Mouse (Mus musculus) kidney, postnatal 0 days (tissue): ENCODE results near the gene Atl2. TPM values are rescaled to one million over a fixed set of nuclear protein-coding genes. Genes with fewer than 3 reads are reported as not detected.

Experiments
- ATAC-seq: fragments of 200-750 bp; cut with Nextera tagmentation; replicated peaks from 2 replicates; pipeline ENCODE4 v1.8.0; 2017; ENCODE audit warnings: low read depth, moderate number of reproducible peaks, moderate TSS enrichment, moderate library complexity; ENCODE audit not compliant: low FRiP score
- DNase-seq: peaks from one replicate; pipeline ENCODE4 v3.0.0-alpha.2; 2016; ENCODE audit warnings: low spot score
- H3K27ac ChIP-seq: fragments of 300-500 bp; sonication (generic); 2 replicates; pipeline ENCODE4 v1.5.1; 2014; ENCODE audit warnings: mild to moderate bottlenecking
- H3K27me3 ChIP-seq: fragments of 300-500 bp; sonication (generic); 2 replicates; pipeline ENCODE4 v1.6.1; 2014; ENCODE audit warnings: low read length, mixed read lengths; ENCODE audit not compliant: insufficient read depth
- H3K36me3 ChIP-seq: fragments of 300-500 bp; sonication (generic); 2 replicates; pipeline ENCODE4 v1.6.1; 2014; ENCODE audit warnings: low read length, mixed read lengths; ENCODE audit not compliant: insufficient read depth
- H3K4me1 ChIP-seq: fragments of 300-500 bp; sonication (generic); replicated peaks from 2 replicates; pipeline ENCODE4 v1.6.1; 2014; ENCODE audit warnings: antibody characterized with exemption, low read length, mixed read lengths; ENCODE audit not compliant: insufficient read depth
- H3K4me2 ChIP-seq: fragments of 300-500 bp; sonication (generic); 2 replicates; pipeline ENCODE4 v1.6.1; 2014; ENCODE audit warnings: mild to moderate bottlenecking, low read length, moderate library complexity, mixed read lengths
- H3K4me3 ChIP-seq: fragments of 300-500 bp; sonication (generic); replicated peaks from 2 replicates; pipeline ENCODE4 v1.5.1; 2014; ENCODE audit warnings: low read depth, low read length
- H3K9ac ChIP-seq: fragments of 300-500 bp; sonication (generic); 2 replicates; pipeline ENCODE4 v1.6.1; 2014; ENCODE audit warnings: low read depth, low read length
- H3K9me3 ChIP-seq: fragments of 300-500 bp; sonication (generic); replicated peaks from 2 replicates; pipeline ENCODE4 v1.6.1; 2016; ENCODE audit warnings: low read length, inconsistent platforms, mixed read lengths
- CTCF ChIP-seq: IDR thresholded peaks from 2 replicates; pipeline ENCODE4 v1.5.1; 2016; ENCODE audit warnings: antibody characterized with exemption, low read depth, mild to moderate bottlenecking, moderate library complexity
- WGBS: fragments of 180-500 bp; shearing (Covaris S2); extraction: QIAGEN DNeasy Blood & Tissue Kit; methylation state at CpG from one replicate; pipeline ENCODE4 v1.1.7; 2014; 5-methylcytosine and 5-hydroxymethylcytosine counted together
- polyA plus RNA-seq: library from polyadenylated mRNA; unstranded; fragments of >200 nt; fragmentation: Nextera tagmentation; extraction: Ambion mirVana; gene quantifications from 2 replicates; pipeline ENCODE4 v1.2.1, GENCODE M21; 2015

The Atl2 gene
- 28.2 and 30.7 TPM in 2 replicates for polyA plus RNA-seq

- Histone ChIP-seq H3K27me3 (no peaks in the 10 kb centered on the region), H3K36me3 (no peaks in the 10 kb centered on the region), H3K27ac (peak within 1 kb of the TSS; percentile 97), H3K9me3 (no peaks in the 10 kb centered on the region), H3K9ac (peak within 1 kb of the TSS; percentile 91), H3K4me1 (peaks cover 20% of the 10 kb centered on the region), H3K4me2 (peak within 1 kb of the TSS; percentile 91), H3K4me3 (peak within 1 kb of the TSS; percentile 97)
- peak; percentile 91 for ATAC-seq
- peak; percentile 99 for DNase-seq
- peak; percentile 31; the same call in 1 of the 2 replicates for TF ChIP-seq CTCF
- under 1% methylated on average over 51 of the region's 51 CpGs for WGBS
Measured at GRCm38 (mm10) chr17:79895911-79896423, at the start of gene Atl2. TSS of gene Atl2 (minus strand) at chr17:79896123.

- Histone ChIP-seq H3K27ac (no peak overlapping the region), H3K4me2 (no peak overlapping the region), H3K27me3 (no peaks in the 10 kb centered on the region), H3K9me3 (no peaks in the 10 kb centered on the region), H3K36me3 (no peaks in the 10 kb centered on the region), H3K4me3 (no peak overlapping the region), H3K4me1 (no peaks in the 10 kb centered on the region), H3K9ac (no peak overlapping the region)
- no peak for DNase-seq
- 44% methylated on average over 6 of the region's 6 CpGs for WGBS
- no peak for TF ChIP-seq CTCF
- no peak for ATAC-seq
Measured at GRCm38 (mm10) chr17:79944851-79945250, 48.9 kb upstream of the Atl2 start.

- no peak for DNase-seq
- Histone ChIP-seq H3K4me2 (no peak overlapping the region), H3K4me1 (no peaks in the 10 kb centered on the region), H3K4me3 (no peak overlapping the region), H3K27me3 (no peaks in the 10 kb centered on the region), H3K36me3 (no peaks in the 10 kb centered on the region), H3K9ac (no peak overlapping the region), H3K9me3 (no peaks in the 10 kb centered on the region), H3K27ac (no peak overlapping the region)
- ATAC-seq: no peak
- WGBS: 69% methylated on average over 5 of the region's 5 CpGs
- no peak for TF ChIP-seq CTCF
Measured at GRCm38 (mm10) chr17:79942418-79942817, 46.5 kb upstream of the Atl2 start.

- Histone ChIP-seq H3K9ac (no peak overlapping the region), H3K4me1 (no peaks in the 10 kb centered on the region), H3K4me3 (no peak overlapping the region), H3K27me3 (no peaks in the 10 kb centered on the region), H3K4me2 (no peak overlapping the region), H3K9me3 (no peaks in the 10 kb centered on the region), H3K36me3 (no peaks in the 10 kb centered on the region), H3K27ac (no peak overlapping the region)
- TF ChIP-seq CTCF: no peak
- DNase-seq (no peak), ATAC-seq (no peak)
- 76% methylated on average over 3 of the region's 3 CpGs for WGBS
Measured at GRCm38 (mm10) chr17:79939133-79939532, 43.2 kb upstream of the Atl2 start.

- 84% methylated on average over 10 of the region's 10 CpGs for WGBS
Measured at GRCm38 (mm10) chr17:79937921-79938601, 42.1 kb upstream of the Atl2 start.

GRCm38 (mm10) chr17:79934370-79934769 lies 38.4 kb upstream of the Atl2 start:
- no peak for ATAC-seq

More at GRCm38 (mm10) chr17:79937921-79938601, 42.1 kb upstream of the Atl2 start:
- DNase-seq: no peak
- Histone ChIP-seq H3K27me3 (no peaks in the 10 kb centered on the region), H3K4me1 (no peaks in the 10 kb centered on the region), H3K27ac (no peak overlapping the region), H3K9me3 (no peaks in the 10 kb centered on the region), H3K4me2 (no peak overlapping the region), H3K36me3 (no peaks in the 10 kb centered on the region), H3K4me3 (no peak overlapping the region), H3K9ac (no peak overlapping the region)
- TF ChIP-seq CTCF: no peak
- ATAC-seq: no peak

More at GRCm38 (mm10) chr17:79934370-79934769, 38.4 kb upstream of the Atl2 start:
- Histone ChIP-seq H3K4me2 (no peak overlapping the region), H3K27ac (no peak overlapping the region), H3K4me1 (no peaks in the 10 kb centered on the region), H3K27me3 (no peaks in the 10 kb centered on the region), H3K4me3 (no peak overlapping the region), H3K36me3 (no peaks in the 10 kb centered on the region), H3K9ac (no peak overlapping the region), H3K9me3 (no peaks in the 10 kb centered on the region)
- TF ChIP-seq CTCF: no peak
- WGBS: 91% methylated on average over 15 of the region's 15 CpGs
- DNase-seq: no peak
